Mouse (Mus musculus): ENCODE measurements around the gene Tesmin. TPM values are rescaled to one million over a fixed set of nuclear protein-coding genes. Genes with fewer than 3 reads are reported as not detected.

Gene Tesmin
- total RNA-seq, 2 experiments from 2014 or later: 0.32 to 0.66 TPM

DNA sequence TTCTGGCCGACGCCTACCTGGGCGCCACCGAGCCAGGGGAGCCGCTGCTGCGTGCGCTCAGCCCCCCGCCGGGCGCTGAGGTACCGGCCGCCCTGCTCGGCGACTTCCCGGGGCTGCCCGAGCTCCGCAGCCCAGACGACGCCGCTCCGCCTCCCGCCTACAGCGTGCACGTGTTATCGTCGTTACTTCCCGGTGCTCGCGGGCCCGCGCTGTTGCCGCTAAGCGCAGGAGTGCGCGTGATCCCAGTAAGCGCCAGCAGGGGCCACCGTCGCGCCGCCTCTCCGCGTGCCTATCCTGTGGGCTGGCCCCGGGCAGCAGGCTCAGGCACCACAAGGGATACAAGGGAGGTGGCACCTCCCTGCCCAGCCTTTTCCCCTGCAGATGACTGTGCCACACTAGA lies 432 bp downstream of the Tesmin start:
- intact Hi-C loops (cut with DNase I): loop anchor here (2.0 kb wide), 1 partner anchor 62 kb away; no protein-coding TSS in a partner anchor
- peak; percentile 88 for DNase-seq

DNA sequence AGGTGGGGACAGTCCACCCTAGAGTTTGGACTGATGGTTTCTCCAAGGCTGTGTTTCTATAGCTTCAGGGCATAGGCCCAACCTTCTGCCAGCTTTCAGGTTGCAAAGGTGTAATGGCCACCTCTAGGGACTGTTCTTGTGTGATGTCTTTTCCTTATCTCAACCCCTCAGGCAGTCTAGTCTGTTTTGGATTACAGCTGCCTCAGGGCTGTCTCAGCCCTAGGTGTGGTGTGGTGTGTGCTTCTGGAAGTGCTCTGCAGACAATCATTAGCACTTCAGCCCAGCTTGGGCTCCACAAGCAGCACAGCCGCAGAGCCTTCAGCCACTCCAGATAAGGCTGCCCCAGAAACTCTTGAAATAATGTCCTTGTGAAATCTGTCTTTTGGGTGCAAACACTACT lies 3.7 kb downstream of the Tesmin start:
- intact Hi-C loops (cut with DNase I): no loop called here
- no peak for DNase-seq

GRCm38 (mm10) chr19:3394216-3394615 lies 5.6 kb downstream of the Tesmin start:
- DNase-seq: no peak
- intact Hi-C loops (cut with DNase I): no loop called here

DNA sequence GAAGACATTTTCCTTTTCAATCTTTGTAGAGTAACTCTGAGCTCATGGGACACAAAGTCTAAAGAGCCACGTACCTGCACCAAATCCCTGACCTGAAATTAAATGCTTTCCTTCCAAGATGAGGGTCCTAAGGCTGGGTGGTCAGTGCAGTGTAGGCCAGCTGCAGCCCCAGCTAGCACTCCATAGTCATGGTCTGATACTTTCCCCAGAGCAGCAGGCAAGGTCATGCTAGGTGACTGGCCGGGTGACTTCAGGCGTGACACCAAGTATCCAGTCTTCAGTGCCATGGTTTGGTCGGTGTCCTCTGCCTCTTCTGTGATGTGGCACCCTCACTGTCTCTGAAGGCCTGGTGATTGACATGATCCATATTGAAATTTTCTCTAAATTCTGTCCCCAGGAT lies 11.4 kb downstream of the Tesmin start:
- DNase-seq: no peak
- intact Hi-C loops (cut with DNase I): no loop called here

DNA sequence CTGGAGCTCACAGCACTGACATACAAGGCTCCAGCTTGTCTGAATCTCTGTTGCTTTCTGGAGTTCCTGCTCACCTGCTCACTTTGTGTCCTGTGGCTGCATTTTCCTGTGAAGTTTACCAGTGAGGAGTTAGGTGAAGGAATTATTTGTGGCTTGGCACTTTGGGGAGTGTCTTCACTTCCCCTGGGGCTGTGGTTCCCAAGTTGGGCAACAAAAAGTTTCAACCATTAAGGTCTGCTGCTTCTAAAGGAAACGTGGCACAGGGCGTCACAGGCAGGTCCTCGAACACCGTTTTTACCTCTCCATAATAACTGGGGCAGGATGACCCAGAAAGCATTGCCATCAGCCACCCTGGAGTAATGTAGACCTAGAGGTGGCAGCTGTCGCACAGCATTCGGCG lies 12.8 kb downstream of the Tesmin start:
- DNase-seq: no peak
- intact Hi-C loops (cut with DNase I): no loop called here

GRCm38 (mm10) chr19:3401943-3402342 lies 13.3 kb downstream of the Tesmin start:
- intact Hi-C loops (cut with DNase I): no loop called here
- DNase-seq: peak; percentile 68

DNA sequence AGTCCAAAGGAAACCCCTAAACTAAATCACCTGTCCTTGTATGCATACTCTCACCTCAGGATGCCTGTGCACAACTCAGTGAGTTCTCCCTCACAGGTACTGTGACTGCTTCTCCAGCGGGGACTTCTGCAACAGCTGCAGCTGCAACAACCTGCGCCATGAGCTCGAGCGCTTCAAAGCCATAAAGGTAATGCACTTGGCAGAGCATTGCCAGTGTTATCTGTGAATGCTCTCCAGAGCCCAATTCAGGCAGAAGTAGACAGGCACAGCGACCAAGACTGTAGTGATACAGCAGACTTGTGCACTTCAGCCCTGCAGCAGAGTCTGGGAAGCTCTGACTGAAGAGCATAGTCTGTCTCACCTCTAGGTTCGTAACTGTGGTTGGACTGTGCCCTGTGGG lies 13.7 kb downstream of the Tesmin start:
- intact Hi-C loops (cut with DNase I): no loop called here
- no peak for DNase-seq

GRCm38 (mm10) chr19:3404030-3404429 lies 15.4 kb downstream of the Tesmin start:
- DNase-seq: no peak
- intact Hi-C loops (cut with DNase I): no loop called here

DNA sequence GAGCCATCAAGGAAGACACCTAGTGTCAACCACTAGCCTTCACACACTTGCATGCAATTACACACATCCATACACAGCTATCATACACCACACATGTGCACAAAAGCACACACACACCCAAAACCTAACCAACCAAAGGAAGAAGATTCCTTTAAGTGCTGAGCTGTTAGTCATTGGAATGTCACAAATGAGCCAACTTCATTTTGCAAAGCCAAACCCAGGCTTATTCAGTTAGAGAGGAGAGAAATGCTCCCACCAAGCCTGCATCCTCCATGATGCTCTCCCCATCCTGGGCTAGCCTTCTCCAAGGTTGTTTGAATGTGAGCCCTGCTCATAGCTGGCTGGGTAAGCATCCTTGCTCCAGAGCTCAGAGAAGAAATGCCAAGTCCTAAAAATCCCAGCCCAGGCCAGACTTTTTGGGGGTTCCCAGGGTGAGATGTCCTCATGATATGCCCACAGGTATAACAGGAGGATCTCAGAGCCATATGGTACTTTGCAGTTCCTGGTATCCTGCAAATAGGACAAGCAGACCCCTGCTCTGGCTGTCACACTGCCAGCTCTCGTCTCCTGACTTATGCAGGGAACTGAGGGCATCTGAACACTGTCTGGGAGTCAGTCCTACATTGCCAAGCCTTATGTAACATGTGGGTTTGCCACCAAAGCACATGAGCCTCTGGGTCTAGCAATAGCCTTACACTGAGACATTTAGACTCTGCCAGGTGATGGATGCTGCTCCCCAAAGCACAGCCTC lies 17.0 kb downstream of the Tesmin start:
- intact Hi-C loops (cut with DNase I): no loop called here

DNA sequence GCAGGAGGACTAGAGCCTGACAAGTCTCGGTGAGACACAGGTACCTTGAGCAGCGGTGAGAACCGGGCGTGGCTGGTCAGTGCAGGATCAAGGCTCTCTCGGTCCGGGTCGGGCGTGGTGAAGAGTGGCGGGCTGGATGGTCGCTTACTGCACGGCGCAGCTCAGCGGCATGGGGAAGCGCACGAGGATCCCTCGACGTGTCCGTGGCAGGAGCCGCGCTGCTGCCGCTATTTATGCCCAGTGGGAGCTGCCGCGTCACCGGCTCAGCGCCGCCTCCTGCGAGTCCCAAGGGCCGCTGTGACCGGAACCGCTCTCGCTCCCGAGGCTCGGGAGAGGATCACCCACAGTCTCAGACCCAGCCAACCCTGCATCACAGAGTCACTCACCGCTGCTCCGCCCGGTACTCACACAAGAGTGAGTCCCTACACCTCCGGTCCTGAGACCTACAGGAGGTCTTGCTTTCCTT lies 25.6 kb downstream of the Tesmin start, which contains the start of gene Gal:
TSS of gene Gal (minus strand) at position 277 of the 466 bp plus-strand sequence.
- intact Hi-C loops (cut with DNase I): no loop called here
- no peak for DNase-seq

More for the DNA sequence above, 17.0 kb downstream of the Tesmin start:
- DNase-seq: no peak

DNA sequence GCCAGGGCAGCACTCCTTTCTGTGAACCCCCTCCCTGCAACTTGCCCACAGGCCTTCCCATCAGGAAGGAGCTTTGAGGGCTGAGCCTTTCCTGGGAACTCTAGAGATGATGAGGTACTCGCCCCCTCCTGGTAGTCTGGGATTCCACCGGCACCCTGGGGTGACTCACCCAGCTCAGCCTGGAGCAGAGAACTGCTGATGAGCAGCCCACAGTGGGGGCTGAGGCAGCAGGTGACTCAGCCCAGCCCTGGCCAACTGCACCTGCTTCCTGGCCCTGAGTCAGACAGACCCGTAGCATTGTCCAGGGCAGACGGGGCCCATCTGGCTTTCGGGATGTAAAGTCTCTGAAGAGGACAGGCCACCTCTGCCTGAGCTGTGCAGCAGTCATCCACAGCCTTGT lies 30.6 kb downstream of the Tesmin start:
- peak; percentile 33 for DNase-seq
- intact Hi-C loops (cut with DNase I): no loop called here

DNA sequence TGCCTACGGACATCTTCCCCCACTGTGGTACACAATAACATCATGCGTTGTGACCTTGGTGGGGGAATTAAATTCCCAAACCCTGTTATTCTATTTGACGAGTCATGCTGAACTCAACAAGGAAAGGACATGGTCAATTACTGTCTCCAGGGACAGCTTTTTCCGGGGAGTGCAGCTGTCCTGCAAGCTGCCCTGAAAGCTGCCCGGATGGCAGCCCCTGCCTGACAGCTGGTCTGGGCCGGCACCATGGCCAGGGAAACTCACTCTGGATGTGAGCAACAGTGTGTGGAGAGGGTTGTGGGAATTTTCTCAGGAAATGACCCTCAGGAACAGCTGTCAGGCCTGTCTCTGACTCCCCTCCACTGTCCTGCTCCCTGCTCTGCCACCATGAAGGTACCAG lies 33.8 kb downstream of the Tesmin start:
- peak; percentile 37 for DNase-seq
- intact Hi-C loops (cut with DNase I): no loop called here

- intact Hi-C loops (cut with DNase I): no loop called here
- DNase-seq: no peak
Measured at GRCm38 (mm10) chr19:3422981-3423380, 34.3 kb downstream of the Tesmin start.

GRCm38 (mm10) chr19:3424214-3424613 lies 35.6 kb downstream of the Tesmin start:
- intact Hi-C loops (cut with DNase I): no loop called here
- no peak for DNase-seq

GRCm38 (mm10) chr19:3428057-3428830 lies 39.6 kb downstream of the Tesmin start:
- intact Hi-C loops (cut with DNase I): no loop called here
- peak; percentile 67 for DNase-seq

DNA sequence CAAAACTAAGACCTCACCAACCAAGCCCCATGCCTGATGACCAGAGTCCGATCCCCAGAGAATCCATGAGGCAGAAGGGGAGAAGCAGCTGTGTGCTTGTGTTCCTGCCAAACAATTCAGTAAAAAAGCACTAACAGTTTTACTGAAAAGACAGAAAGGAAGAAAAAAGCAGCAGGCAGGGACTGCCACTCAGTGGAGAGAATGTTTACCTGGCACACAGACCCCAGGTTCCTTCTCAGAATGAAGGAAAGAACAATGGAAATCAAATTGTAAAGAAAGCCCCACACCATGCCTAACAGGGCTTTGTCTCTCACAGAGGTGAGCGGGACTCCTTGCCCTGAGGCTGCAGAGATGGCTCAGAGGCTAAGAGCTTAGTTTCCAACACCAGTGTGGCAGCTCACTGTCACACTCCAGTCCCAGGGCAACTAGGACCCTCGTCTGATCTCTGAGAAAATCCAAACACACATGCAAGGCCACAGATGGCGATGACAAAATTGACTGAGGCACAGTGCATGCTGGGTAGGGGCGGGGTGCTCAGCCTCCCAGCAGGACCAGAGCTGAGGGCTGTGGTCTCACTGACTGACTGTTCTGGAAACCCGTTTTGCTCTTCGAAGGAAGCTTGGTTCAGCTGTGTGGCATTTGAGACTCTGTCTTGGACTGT lies 40.6 kb downstream of the Tesmin start:
- intact Hi-C loops (cut with DNase I): no loop called here
- DNase-seq: peak; percentile 58

DNA sequence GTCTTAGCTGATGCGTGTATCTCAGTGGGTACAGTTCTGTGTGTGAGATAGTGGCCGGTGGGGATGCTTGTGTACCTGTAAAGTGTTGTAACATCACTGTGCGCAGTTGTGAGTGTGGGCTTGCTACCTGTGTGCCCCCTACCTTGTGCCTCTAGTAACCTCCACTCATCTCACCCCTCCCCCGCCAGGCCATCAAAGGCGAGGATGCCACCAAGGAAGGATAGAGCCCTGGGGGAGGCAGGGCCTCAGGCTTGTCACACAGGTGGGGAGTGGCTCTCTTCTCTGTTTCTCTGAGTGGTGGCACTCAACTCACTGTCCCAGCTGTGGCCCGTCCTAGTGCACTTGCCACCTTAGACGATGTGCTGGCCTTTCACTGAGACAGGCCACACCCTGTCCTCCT lies 42.4 kb downstream of the Tesmin start:
- DNase-seq: no peak
- intact Hi-C loops (cut with DNase I): no loop called here

DNA sequence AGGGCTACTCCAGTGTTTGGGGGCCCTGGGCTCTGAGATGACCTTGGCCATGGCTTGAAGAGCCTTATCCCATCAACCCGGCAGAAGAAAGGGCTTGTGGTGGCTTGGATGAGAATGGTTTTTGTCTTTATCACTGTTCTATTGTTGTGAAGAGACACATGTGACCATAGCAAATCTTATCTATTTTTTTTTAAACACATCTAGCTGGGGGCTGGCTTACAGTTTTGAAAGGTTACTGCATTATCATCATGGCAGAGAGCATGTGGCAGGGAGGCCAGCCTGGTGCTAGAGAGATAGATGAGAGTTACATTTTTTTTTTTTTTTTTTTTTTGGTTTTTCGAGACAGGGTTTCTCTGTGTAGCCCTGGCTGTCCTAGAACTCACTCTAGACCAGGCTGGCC lies 43.3 kb downstream of the Tesmin start:
- intact Hi-C loops (cut with DNase I): no loop called here
- DNase-seq: no peak

GRCm38 (mm10) chr19:3434124-3434523 lies 45.5 kb downstream of the Tesmin start:
- intact Hi-C loops (cut with DNase I): no loop called here
- no peak for DNase-seq

- intact Hi-C loops (cut with DNase I): no loop called here
- no peak for DNase-seq
Measured at GRCm38 (mm10) chr19:3434641-3435040, 46.0 kb downstream of the Tesmin start.

DNA sequence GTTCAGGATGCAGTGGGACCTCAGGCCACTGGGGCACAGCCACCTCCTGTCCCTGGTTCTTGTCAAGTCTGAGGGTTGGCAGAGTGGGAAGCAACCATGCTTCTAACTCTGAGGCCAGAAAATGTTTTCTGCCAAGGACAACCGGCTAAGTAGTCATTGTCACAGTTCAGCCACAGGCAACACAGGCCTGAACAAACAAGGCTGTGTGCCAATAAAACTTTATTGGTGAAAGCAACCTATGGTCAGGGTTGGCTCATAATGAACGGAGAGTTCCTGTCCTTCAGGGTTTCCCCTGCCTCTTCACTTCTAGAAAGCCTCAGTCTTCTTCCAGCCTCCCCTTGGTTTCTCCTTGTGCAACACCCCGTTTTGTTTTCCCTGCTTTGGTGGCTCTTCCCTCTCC lies 47.2 kb downstream of the Tesmin start:
- intact Hi-C loops (cut with DNase I): no loop called here
- no peak for DNase-seq
